Mouse (Mus musculus): ENCODE data around the gene Rnf224.

GRCm38 (mm10) chr2:25196172-25196954 is 40.2 kb downstream of the Rnf224 start, which contains the start of gene Tor4a:
- TF ChIP-seq CTCF (IDR thresholded peaks at IDR 0.05; ENCODE audit: low read depth, low read length) (no peak), POLR2A (IDR thresholded peaks at IDR 0.05; ENCODE audit: borderline replicate concordance, low read depth, low read length) (no peak)

Measured in bone marrow macrophage, adult 2 months (primary cell).